Mouse (Mus musculus): Measurements from ENCODE around the gene Mybpc1. TPM values are rescaled to one million over a fixed set of nuclear protein-coding genes. Genes with fewer than 3 reads are reported as not detected.
"Not testable (repeated sequence)": the region's sequence is repeated elsewhere in the genome, so short reads cannot be mapped to it uniquely, and the experiment has no call there.

The Mybpc1 gene
- polyA plus RNA-seq, 1 experiment, result not detected

GRCm38 (mm10) chr10:88522795-88523194 lies 82.2 kb downstream of the Mybpc1 start:
- Histone ChIP-seq H3K4me1 (ENCODE audit: control insufficient read depth, insufficient read depth, insufficient read length, low read length) (no peaks in the 10 kb centered on the region), H3K4me3 (ENCODE audit: low read depth, low read length) (no peak overlapping the region), H3K36me3 (ENCODE audit: control insufficient read depth, insufficient read depth, low read length) (no peaks in the 10 kb centered on the region), H3K27me3 (ENCODE audit: control insufficient read depth, insufficient read depth, low read length) (no peaks in the 10 kb centered on the region), H3K27ac (ENCODE audit: insufficient read depth, low read depth, low read length) (no peak overlapping the region)
- TF ChIP-seq CTCF (IDR thresholded peaks at IDR 0.05; ENCODE audit: extremely low read depth, insufficient read length, insufficient replicate concordance, low read depth, low read length) (no peak), POLR2A (IDR thresholded peaks at IDR 0.05; ENCODE audit: low read depth, low read length) (no peak)
- WGBS, result 40% methylated on average over 8 of the region's 8 CpGs

- not testable (repeated sequence) for H3K27me3 ChIP-seq (ENCODE audit: control insufficient read depth, insufficient read depth, low read length); H3K27ac ChIP-seq (ENCODE audit: insufficient read depth, low read depth, low read length); H3K4me3 ChIP-seq (ENCODE audit: low read depth, low read length); H3K36me3 ChIP-seq (ENCODE audit: control insufficient read depth, insufficient read depth, low read length)
- H3K4me1 ChIP-seq (ENCODE audit: control insufficient read depth, insufficient read depth, insufficient read length, low read length), result peaks cover 11% of the 10 kb centered on the region; the same call in 1 of the 2 replicates
- WGBS, result 85% methylated on average over 7 of the region's 7 CpGs
Measured at GRCm38 (mm10) chr10:88515049-88515448, 89.9 kb downstream of the Mybpc1 start.

- no peak overlapping the region for H3K4me3 ChIP-seq (ENCODE audit: low read depth, low read length)
- H3K36me3 ChIP-seq (ENCODE audit: control insufficient read depth, insufficient read depth, low read length), result no peaks in the 10 kb centered on the region
- peaks cover 11% of the 10 kb centered on the region; the same call in 1 of the 2 replicates for H3K4me1 ChIP-seq (ENCODE audit: control insufficient read depth, insufficient read depth, insufficient read length, low read length)
- no peaks in the 10 kb centered on the region for H3K27me3 ChIP-seq (ENCODE audit: control insufficient read depth, insufficient read depth, low read length)
- TF ChIP-seq POLR2A (IDR thresholded peaks at IDR 0.05; ENCODE audit: low read depth, low read length) (no peak), CTCF (IDR thresholded peaks at IDR 0.05; ENCODE audit: extremely low read depth, insufficient read length, insufficient replicate concordance, low read depth, low read length) (peak; percentile 47; the same call in 1 of the 2 replicates)
- H3K27ac ChIP-seq (ENCODE audit: insufficient read depth, low read depth, low read length), result no peak overlapping the region
- WGBS, result 35% methylated on average over 2 of the region's 2 CpGs
Measured at GRCm38 (mm10) chr10:88514495-88514894, 90.5 kb downstream of the Mybpc1 start.

GRCm38 (mm10) chr10:88513574-88514135 lies 91.3 kb downstream of the Mybpc1 start:
- H3K27ac ChIP-seq (ENCODE audit: insufficient read depth, low read depth, low read length), result no peak overlapping the region
- peaks cover 11% of the 10 kb centered on the region; the same call in 1 of the 2 replicates for H3K4me1 ChIP-seq (ENCODE audit: control insufficient read depth, insufficient read depth, insufficient read length, low read length)
- H3K36me3 ChIP-seq (ENCODE audit: control insufficient read depth, insufficient read depth, low read length), result no peaks in the 10 kb centered on the region
- TF ChIP-seq POLR2A (IDR thresholded peaks at IDR 0.05; ENCODE audit: low read depth, low read length), result no peak
- TF ChIP-seq CTCF (IDR thresholded peaks at IDR 0.05; ENCODE audit: extremely low read depth, insufficient read length, insufficient replicate concordance, low read depth, low read length), result no peak
- no peaks in the 10 kb centered on the region for H3K27me3 ChIP-seq (ENCODE audit: control insufficient read depth, insufficient read depth, low read length)
- H3K4me3 ChIP-seq (ENCODE audit: low read depth, low read length), result no peak overlapping the region
- 80% methylated on average over 8 of the region's 8 CpGs for WGBS

GRCm38 (mm10) chr10:88511355-88511754 lies 93.6 kb downstream of the Mybpc1 start:
- 24% methylated on average over 9 of the region's 9 CpGs for WGBS
- TF ChIP-seq CTCF (IDR thresholded peaks at IDR 0.05; ENCODE audit: extremely low read depth, insufficient read length, insufficient replicate concordance, low read depth, low read length), result no peak
- Histone ChIP-seq H3K4me1 (ENCODE audit: control insufficient read depth, insufficient read depth, insufficient read length, low read length) (peaks cover 16% of the 10 kb centered on the region; the same call in 1 of the 2 replicates), H3K27me3 (ENCODE audit: control insufficient read depth, insufficient read depth, low read length) (no peaks in the 10 kb centered on the region), H3K27ac (ENCODE audit: insufficient read depth, low read depth, low read length) (peak overlapping the region; percentile 60; the same call in 1 of the 2 replicates), H3K36me3 (ENCODE audit: control insufficient read depth, insufficient read depth, low read length) (no peaks in the 10 kb centered on the region), H3K4me3 (ENCODE audit: low read depth, low read length) (no peak overlapping the region)

GRCm38 (mm10) chr10:88510503-88511271 lies 94.3 kb downstream of the Mybpc1 start:
- Histone ChIP-seq H3K36me3 (ENCODE audit: control insufficient read depth, insufficient read depth, low read length) (no peaks in the 10 kb centered on the region), H3K4me1 (ENCODE audit: control insufficient read depth, insufficient read depth, insufficient read length, low read length) (peaks cover 19% of the 10 kb centered on the region; the same call in 1 of the 2 replicates), H3K27ac (ENCODE audit: insufficient read depth, low read depth, low read length) (peak overlapping the region; percentile 60), H3K27me3 (ENCODE audit: control insufficient read depth, insufficient read depth, low read length) (no peaks in the 10 kb centered on the region), H3K4me3 (ENCODE audit: low read depth, low read length) (no peak overlapping the region)
- no peak for TF ChIP-seq CTCF (IDR thresholded peaks at IDR 0.05; ENCODE audit: extremely low read depth, insufficient read length, insufficient replicate concordance, low read depth, low read length)
- no peak for TF ChIP-seq POLR2A (IDR thresholded peaks at IDR 0.05; ENCODE audit: low read depth, low read length)
- 22% methylated on average over 12 of the region's 12 CpGs for WGBS

GRCm38 (mm10) chr10:88507691-88508143 lies 97.2 kb downstream of the Mybpc1 start:
- Histone ChIP-seq H3K27ac (ENCODE audit: insufficient read depth, low read depth, low read length) (no peak overlapping the region; the same call in 1 of the 2 replicates), H3K4me1 (ENCODE audit: control insufficient read depth, insufficient read depth, insufficient read length, low read length) (peaks cover 26% of the 10 kb centered on the region; the same call in 1 of the 2 replicates), H3K27me3 (ENCODE audit: control insufficient read depth, insufficient read depth, low read length) (no peaks in the 10 kb centered on the region), H3K4me3 (ENCODE audit: low read depth, low read length) (no peak overlapping the region), H3K36me3 (ENCODE audit: control insufficient read depth, insufficient read depth, low read length) (no peaks in the 10 kb centered on the region)
- WGBS, result 25% methylated on average over 7 of the region's 7 CpGs
- no peak for TF ChIP-seq CTCF (IDR thresholded peaks at IDR 0.05; ENCODE audit: extremely low read depth, insufficient read length, insufficient replicate concordance, low read depth, low read length)
- TF ChIP-seq POLR2A (IDR thresholded peaks at IDR 0.05; ENCODE audit: low read depth, low read length), result no peak

Measured in small intestine, adult 2 months (tissue).